Mouse (Mus musculus): ENCODE measurements at regions not wholly inside any gene's neighbourhood (a gene's known extent, or its start where the extent isn't known, plus 50 kb on each side); places are given as distances from the start of the nearest gene placed in this dataset.

GRCm38 (mm10) chr2:51007409-51008250 lies 141.3 kb downstream of the Rnd3 start:
- TF ChIP-seq CTCF (IDR thresholded peaks at IDR 0.05) (no peak), EP300 (IDR thresholded peaks at IDR 0.05) (no peak)

Data from lung, postnatal 0 days (tissue).